Mouse (Mus musculus) MEL (cell line): ENCODE data around the gene Slco3a1.

Experiments used
- CTCF ChIP-seq, 3 experiments: IDR thresholded peaks in 2 of 3; conservative IDR thresholded peaks in 1 of 3; 2 replicates each; pipeline ENCODE4 v1.5.1; 2011 to 2012; ENCODE audit warnings: low read length in 3 of 3, low read depth in 2 of 3, mild to moderate bottlenecking in 2 of 3, improper control_type of control experiment in 1 of 3, inconsistent platforms in 1 of 3, mixed read lengths in 1 of 3, moderate library complexity in 1 of 3; ENCODE audit not compliant: control insufficient read depth in 1 of 3, insufficient read depth in 1 of 3, poor library complexity in 1 of 3, severe bottlenecking in 1 of 3
- EP300 ChIP-seq, 2 experiments: IDR thresholded peaks; 2 replicates each; pipeline ENCODE4 v1.6.1; 2011; ENCODE audit warnings: improper control_type of control experiment in 2 of 2, low read length in 2 of 2, low read depth in 1 of 2, mild to moderate bottlenecking in 1 of 2
- GATA1 ChIP-seq: IDR thresholded peaks from 2 replicates; pipeline ENCODE4 v1.6.1; 2011; ENCODE audit warnings: low read depth, low read length, improper control_type of control experiment
- MEF2A ChIP-seq: IDR thresholded peaks from 2 replicates; pipeline ENCODE4 v1.6.1; 2014; ENCODE audit warnings: low read depth, mild to moderate bottlenecking, inconsistent platforms, low read length, improper control_type of control experiment; ENCODE audit not compliant: poor library complexity, insufficient replicate concordance, severe bottlenecking; ENCODE audit errors: extremely low read depth
- MYC ChIP-seq: IDR thresholded peaks from 2 replicates; pipeline ENCODE4 v1.6.1; 2011; ENCODE audit warnings: low read depth, mild to moderate bottlenecking, low read length, improper control_type of control experiment, moderate library complexity
- NELFE ChIP-seq: IDR thresholded peaks from 2 replicates; pipeline ENCODE4 v1.6.1; 2011; ENCODE audit warnings: low read depth, low read length, improper control_type of control experiment
- POLR2A ChIP-seq, 2 experiments: IDR thresholded peaks; 2 replicates each; pipeline ENCODE4 v1.6.1; 2011 to 2012; ENCODE audit warnings: low read length in 2 of 2, mild to moderate bottlenecking in 2 of 2, control low read depth in 1 of 2, improper control_type of control experiment in 1 of 2, low read depth in 1 of 2, moderate library complexity in 1 of 2; ENCODE audit not compliant: control insufficient read depth in 1 of 2, insufficient read depth in 1 of 2, poor library complexity in 1 of 2
- USF2 ChIP-seq, 2 experiments: IDR thresholded peaks; 2 replicates each; pipeline ENCODE4 v1.6.1; 2011 to 2012; ENCODE audit warnings: improper control_type of control experiment in 2 of 2, low read length in 2 of 2, borderline replicate concordance in 1 of 2, inconsistent platforms in 1 of 2, low read depth in 1 of 2, mild to moderate bottlenecking in 1 of 2; ENCODE audit not compliant: insufficient read depth in 1 of 2
- ZMIZ1 ChIP-seq: IDR thresholded peaks from 2 replicates; pipeline ENCODE4 v1.6.1; 2012; ENCODE audit warnings: low read depth, mild to moderate bottlenecking, inconsistent platforms, low read length, improper control_type of control experiment, moderate library complexity

DNA sequence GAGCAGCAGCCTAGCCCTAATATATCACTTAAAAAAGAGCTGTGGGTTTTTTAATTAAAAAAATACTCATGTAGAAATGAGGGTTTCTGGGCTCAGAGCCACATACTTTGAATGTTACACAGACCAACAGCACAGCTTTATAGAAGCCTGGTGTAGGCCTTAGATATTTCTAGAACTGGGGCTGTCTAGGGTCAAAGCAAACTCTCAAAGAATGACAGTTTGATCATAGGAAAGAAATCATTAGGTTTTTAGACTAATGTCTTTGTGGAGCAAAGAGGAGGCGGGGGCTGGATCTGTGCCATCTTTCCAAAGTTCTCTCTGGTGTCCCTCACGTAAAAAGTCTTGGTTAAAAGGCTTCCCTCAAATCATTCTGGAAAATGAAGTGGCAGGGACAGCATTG, 121.6 kb downstream of the Slco3a1 start:
- TF ChIP-seq EP300 (IDR thresholded peaks at IDR 0.05; ENCODE audit: low read depth in 1 of 2, low read length in 2 of 2) (no peak), NELFE (no peak), MEF2A (no peak), CTCF (IDR thresholded peaks at IDR 0.05 in 2 of 3, conservative IDR thresholded peaks at IDR 0.05 in 1 of 3; ENCODE audit: control insufficient read depth in 1 of 3, insufficient read depth in 1 of 3, low read depth in 2 of 3, low read length in 3 of 3, poor library complexity in 1 of 3, severe bottlenecking in 1 of 3) (no peak), MYC (no peak), USF2 (IDR thresholded peaks at IDR 0.05; ENCODE audit: borderline replicate concordance in 1 of 2, insufficient read depth in 1 of 2, low read depth in 1 of 2, low read length in 2 of 2) (no peak), ZMIZ1 (no peak), POLR2A (IDR thresholded peaks at IDR 0.05; ENCODE audit: control insufficient read depth in 1 of 2, insufficient read depth in 1 of 2, low read depth in 1 of 2, low read length in 2 of 2, poor library complexity in 1 of 2) (no peak), GATA1 (no peak)
